ENCODE assay signal across 8 mouse cellular contexts in the genomic region with DNA sequence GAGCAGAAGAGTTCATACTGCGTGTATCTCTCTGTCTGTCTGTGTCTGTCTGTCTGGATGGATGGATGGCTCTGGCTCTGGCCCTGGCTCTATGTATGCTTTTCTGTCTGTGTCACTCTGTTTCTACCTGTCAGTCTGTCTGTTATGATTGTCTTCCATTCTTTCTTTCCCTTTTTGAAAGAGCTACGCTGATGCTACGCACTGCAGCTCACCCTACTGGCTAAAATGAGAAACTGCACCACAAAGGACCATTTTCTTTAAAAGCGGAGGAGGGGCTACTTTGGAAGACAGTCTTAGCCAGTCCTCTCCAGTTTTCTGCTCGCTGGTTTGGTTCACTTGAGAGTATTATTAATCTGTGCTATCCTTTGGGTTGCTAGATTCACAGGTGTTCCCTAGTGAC.
A peak's percentile ranks its signal among the peaks of the same experiment; 100 is the strongest.
DNase-seq lines count a peak whose midpoint lies in the region; ATAC-seq and TF ChIP-seq lines count a peak whose summit lies in the region.

No protein-coding gene starts in this region.

- H3K36me3 ChIP-seq in ES-Bruce4 (ENCODE audit: control insufficient read depth, insufficient read depth, low read length, poor library complexity, severe bottlenecking) = no peaks in the 10 kb centered on the region
- no peaks in the 10 kb centered on the region for H3K36me3 ChIP-seq in hindbrain, postnatal 0 days (ENCODE audit: insufficient read depth, low read length)

- no peak for TF ChIP-seq POLR2A in ES-Bruce4 (IDR thresholded peaks at IDR 0.05; ENCODE audit: insufficient read depth, low read length)
- TF ChIP-seq POLR2A in lung, adult 2 months (IDR thresholded peaks at IDR 0.05; ENCODE audit: borderline replicate concordance, extremely low read depth, low read depth, low read length) = no peak

- TF ChIP-seq EP300 in ES-Bruce4 (IDR thresholded peaks at IDR 0.05; ENCODE audit: insufficient read depth, low read depth, low read length) = no peak

- no peak for ATAC-seq in hindbrain, postnatal 0 days

- H3K4me1 ChIP-seq in ES-Bruce4 (ENCODE audit: control insufficient read depth, insufficient read depth, low read length) = no peaks in the 10 kb centered on the region
- no peaks in the 10 kb centered on the region for H3K4me1 ChIP-seq in hindbrain, postnatal 0 days (ENCODE audit: insufficient read depth, low read length)
- H3K4me1 ChIP-seq in lung, adult 2 months (ENCODE audit: control insufficient read depth, insufficient read depth, low read length) = no peaks in the 10 kb centered on the region

- TF ChIP-seq CTCF in ES-Bruce4 (IDR thresholded peaks at IDR 0.05; ENCODE audit: low read depth, low read length) = peak; percentile 0
- TF ChIP-seq CTCF in hindbrain, postnatal 0 days (IDR thresholded peaks at IDR 0.05; ENCODE audit: low read depth) = peak; percentile 96
- peak; percentile 47 for TF ChIP-seq CTCF in lung, adult 2 months (IDR thresholded peaks at IDR 0.05; ENCODE audit: insufficient read depth, low read length)

- peak; percentile 10 to 13 for DNase-seq in left cerebral cortex, adult 9 months (ENCODE audit: low spot score in 2 of 2)
- no peak for DNase-seq in left cerebral cortex, adult 8-10 months (ENCODE audit: low spot score in 2 of 2)
- peak; percentile 58 for DNase-seq in adrenal gland, postnatal 14 days
- peak; percentile 82 for DNase-seq in hindbrain, postnatal 0 days (ENCODE audit: low spot score)
- peak; percentile 17 for DNase-seq in lung, adult 2 months
- peak; percentile 71 for DNase-seq in thymus, postnatal 0 days (ENCODE audit: low spot score)
- no peak for DNase-seq in spleen, postnatal 14 days (ENCODE audit: low spot score in 2 of 2)

- no peak overlapping the region for H3K4me2 ChIP-seq in hindbrain, postnatal 0 days (ENCODE audit: low read depth, low read length)

- H3K9me3 ChIP-seq in ES-Bruce4 (replicated peaks; ENCODE audit: control insufficient read depth, insufficient read depth, low read length, poor library complexity, severe bottlenecking) = 0 out of 2 replicates have a peak, but pooled peaks cover 2% of the 10 kb centered on the region
- no peaks in the 10 kb centered on the region for H3K9me3 ChIP-seq in hindbrain, postnatal 0 days (ENCODE audit: low read length)

- H3K27ac ChIP-seq in ES-Bruce4 (ENCODE audit: insufficient read depth, low read length) = no peak overlapping the region
- no peak overlapping the region for H3K27ac ChIP-seq in hindbrain, postnatal 0 days

- 17% methylated on average over 5 of the region's 5 CpGs for WGBS in hindbrain, postnatal 0 days
- 21% methylated on average over 5 of the region's 5 CpGs for WGBS in lung, adult 2 months

- H3K4me3 ChIP-seq in ES-Bruce4 (ENCODE audit: low read depth, low read length) = no peak overlapping the region
- H3K4me3 ChIP-seq in hindbrain, postnatal 0 days (ENCODE audit: low read length) = no peak overlapping the region
- no peak overlapping the region for H3K4me3 ChIP-seq in lung, adult 2 months (replicated peaks; ENCODE audit: extremely low read depth, low read depth, low read length)

- H3K9ac ChIP-seq in ES-Bruce4 (ENCODE audit: low read depth, poor library complexity, severe bottlenecking) = no peak overlapping the region
- no peak overlapping the region for H3K9ac ChIP-seq in hindbrain, postnatal 0 days (replicated peaks; ENCODE audit: low read length)

- no peaks in the 10 kb centered on the region; the same call in 1 of the 2 replicates for H3K27me3 ChIP-seq in ES-Bruce4 (ENCODE audit: control insufficient read depth, insufficient read depth, low read length, poor library complexity, severe bottlenecking)
- H3K27me3 ChIP-seq in hindbrain, postnatal 0 days (ENCODE audit: insufficient read depth, low read length) = no peaks in the 10 kb centered on the region

Comparison
In these comparisons a context has a peak if more than half of its experiments do, and no peak if none do; other contexts are left out.
1. DNase-seq: peak in left cerebral cortex, adult 9 months (2 of 2), adrenal gland, postnatal 14 days (single experiment), hindbrain, postnatal 0 days (single experiment), lung, adult 2 months (single experiment) and thymus, postnatal 0 days (single experiment); none in left cerebral cortex, adult 8-10 months (0 of 2) and spleen, postnatal 14 days (0 of 2).
2. CTCF ChIP-seq: peak in every context shown above with its lines; median percentile 96 in hindbrain, postnatal 0 days; 47 in lung, adult 2 months; 0 in ES-Bruce4.